Mouse (Mus musculus) regulatory T cell (primary cell): Measurements from ENCODE around the gene Clec12a.

Source experiments
- in situ Hi-C: fragments of 300-600 bp; cut with MboI, MseI; formaldehyde crosslinking; loops from one replicate; pipeline ENCODE4 v1.15.1; 2025; ENCODE audit warnings: high pct_unique_total_duplicates

Clec12a gene

GRCm38 (mm10) chr6:129369374-129370132 is 27.1 kb downstream of the Clec12a start:
- in situ Hi-C loops: loop anchor here (10.0 to 25.0 kb wide), 2 partner anchors 282 to 515 kb away; no protein-coding TSS in a partner anchor

GRCm38 (mm10) chr6:129374937-129375471 is 32.5 kb downstream of the Clec12a start:
- in situ Hi-C loops: loop anchor here (25.0 kb wide), 1 partner anchor 288 kb away; no protein-coding TSS in a partner anchor

GRCm38 (mm10) chr6:129380454-129380853 is 38.0 kb downstream of the Clec12a start:
- in situ Hi-C loops: no loop called here

DNA sequence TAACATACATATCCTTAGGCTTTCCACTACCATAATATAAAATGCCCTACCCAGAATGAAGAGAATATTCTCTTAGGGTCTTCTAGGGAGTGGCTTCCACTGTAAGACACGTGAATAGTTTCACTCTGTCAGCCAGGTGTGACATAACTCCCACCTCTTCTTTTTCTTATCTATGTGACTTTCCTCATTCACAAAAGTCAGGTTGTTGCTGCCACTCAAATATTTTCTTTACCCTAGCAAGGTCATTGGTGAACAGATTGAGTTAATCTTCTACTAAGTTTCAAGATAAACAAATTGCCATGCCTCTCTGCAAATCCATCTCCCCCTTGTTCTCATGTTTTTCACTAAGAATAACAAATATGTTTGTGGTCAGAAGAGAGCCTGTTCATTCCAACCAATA is 39.2 kb downstream of the Clec12a start:
- in situ Hi-C loops: no loop called here

DNA sequence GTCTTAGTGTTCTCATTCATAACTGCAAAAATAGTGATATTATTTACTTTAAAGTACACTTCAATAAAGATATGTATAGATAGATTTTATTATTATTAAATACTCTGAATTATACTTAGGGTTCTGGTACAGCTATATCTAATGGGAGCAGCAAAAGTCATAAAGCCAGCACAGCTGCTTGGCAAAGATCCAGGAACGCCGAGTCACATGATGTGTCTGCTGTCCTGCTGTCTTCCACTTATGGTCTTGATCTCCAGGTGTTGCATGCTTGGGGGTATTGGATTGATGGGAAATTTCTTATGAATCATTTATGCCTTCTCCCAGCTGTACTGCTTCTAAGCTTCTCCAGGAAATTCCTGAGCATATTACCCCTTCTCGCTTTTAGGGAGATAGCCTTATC is 41.0 kb downstream of the Clec12a start:
- in situ Hi-C loops: no loop called here

DNA sequence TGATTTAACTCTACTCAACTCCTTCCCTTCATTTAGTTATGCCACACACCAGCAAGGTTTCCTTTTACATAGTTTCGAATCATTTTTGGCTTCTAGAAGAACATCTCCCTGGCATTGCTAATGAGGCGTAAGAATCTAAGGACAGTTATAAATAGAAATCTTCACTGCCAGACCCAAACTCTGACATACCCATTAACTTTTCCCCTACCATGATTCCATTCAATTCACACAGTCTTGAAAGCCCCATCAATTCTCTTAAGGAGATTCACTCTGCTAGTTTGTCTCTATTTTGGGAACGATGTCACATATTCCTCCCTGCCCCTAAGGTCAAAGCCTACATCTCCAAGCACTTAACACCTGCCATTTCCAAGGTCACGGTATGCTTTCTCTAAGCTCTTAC is 42.5 kb downstream of the Clec12a start:
- in situ Hi-C loops: loop anchor here (5.0 kb wide), 1 partner anchor 172 kb away; no protein-coding TSS in a partner anchor

DNA sequence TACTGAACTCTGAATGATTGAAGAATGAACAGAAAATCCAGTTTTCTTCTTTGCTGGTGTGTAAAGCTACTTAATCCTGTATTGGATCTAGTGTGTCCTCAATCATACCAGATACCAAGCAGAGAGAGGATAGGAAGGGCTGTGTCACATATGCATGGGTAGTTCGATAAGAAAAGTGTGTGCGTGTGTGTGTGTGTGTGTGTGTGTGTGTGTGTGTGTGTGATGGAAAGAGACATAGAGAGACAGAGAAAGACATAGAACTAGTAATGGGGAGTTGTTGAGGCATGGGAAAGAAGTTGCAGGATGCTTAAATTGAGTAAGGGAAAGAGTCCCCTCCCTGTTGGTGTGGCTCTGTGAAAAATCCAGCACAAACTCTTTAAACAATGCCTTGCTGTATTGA is 43.3 kb downstream of the Clec12a start, which contains the start of gene Clec12b:
Clec12b (minus strand) TSS at position 101 of the 400 bp plus-strand sequence.
- in situ Hi-C loops: loop anchor here (5.0 kb wide), 1 partner anchor 172 kb away; no protein-coding TSS in a partner anchor

GRCm38 (mm10) chr6:129393087-129393720 is 50.7 kb downstream of the Clec12a start:
- in situ Hi-C loops: loop anchor here (10.0 kb wide), 1 partner anchor 132 kb away; no protein-coding TSS in a partner anchor

- in situ Hi-C loops: loop anchor here (10.0 kb wide), 1 partner anchor 131 kb away; no protein-coding TSS in a partner anchor
Measured at GRCm38 (mm10) chr6:129393732-129394131, 51.2 kb downstream of the Clec12a start.

GRCm38 (mm10) chr6:129396997-129397396 is 54.5 kb downstream of the Clec12a start, which contains the start of gene Clec1b:
Gene Clec1b (plus strand): TSS chr6:129397297.
- in situ Hi-C loops: loop anchor here (10.0 kb wide), 1 partner anchor 128 kb away; no protein-coding TSS in a partner anchor

GRCm38 (mm10) chr6:129399945-129400344 is 57.5 kb downstream of the Clec12a start:
- in situ Hi-C loops: loop anchor here (5.0 to 10.0 kb wide), 2 partner anchors 42 to 125 kb away; no protein-coding TSS in a partner anchor

DNA sequence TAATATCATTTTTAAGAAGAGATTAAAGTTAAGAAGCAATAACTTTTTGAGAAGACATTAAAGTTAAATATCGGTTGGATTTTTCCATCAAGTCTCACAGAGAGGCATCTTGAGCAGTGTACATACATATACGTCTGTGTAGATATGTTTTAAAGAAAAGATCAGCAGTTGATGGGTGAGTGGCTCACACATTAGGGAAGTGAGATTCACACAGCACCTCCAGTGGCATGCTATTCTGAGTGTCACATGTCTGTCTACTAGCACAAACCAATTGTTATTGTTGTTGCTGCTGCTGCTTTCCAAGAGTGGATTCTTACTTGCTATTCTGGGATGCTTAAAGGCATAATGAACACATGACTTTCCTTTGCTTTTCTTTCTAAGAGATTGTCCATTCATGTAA is 59.9 kb downstream of the Clec12a start:
- in situ Hi-C loops: loop anchor here (5.0 kb wide), 1 partner anchor 40 kb away; no protein-coding TSS in a partner anchor

- in situ Hi-C loops: loop anchor here (5.0 kb wide), 1 partner anchor 39 kb away; no protein-coding TSS in a partner anchor
Measured at GRCm38 (mm10) chr6:129403391-129403790, 60.9 kb downstream of the Clec12a start.

DNA sequence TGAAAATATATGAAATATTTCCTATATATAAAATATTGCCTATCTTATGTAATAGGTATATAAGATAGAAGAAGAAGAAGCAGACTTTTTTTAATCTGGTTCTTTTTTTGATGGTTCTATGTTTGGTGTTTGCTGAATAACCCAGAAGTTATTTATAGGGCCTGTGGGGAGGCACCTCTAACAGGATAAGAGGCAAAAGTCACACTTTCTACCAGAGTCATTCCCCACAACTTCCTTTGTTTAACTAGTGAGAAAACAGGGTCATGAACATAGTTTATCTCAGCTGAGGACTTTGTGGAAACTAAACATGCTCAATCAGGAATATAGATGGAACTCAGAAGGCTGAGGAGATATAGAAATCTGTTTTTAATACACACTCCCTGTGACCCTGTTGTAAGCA is 63.5 kb downstream of the Clec12a start:
- in situ Hi-C loops: no loop called here

- in situ Hi-C loops: no loop called here
Measured at GRCm38 (mm10) chr6:129407324-129407723, 64.8 kb downstream of the Clec12a start.

DNA sequence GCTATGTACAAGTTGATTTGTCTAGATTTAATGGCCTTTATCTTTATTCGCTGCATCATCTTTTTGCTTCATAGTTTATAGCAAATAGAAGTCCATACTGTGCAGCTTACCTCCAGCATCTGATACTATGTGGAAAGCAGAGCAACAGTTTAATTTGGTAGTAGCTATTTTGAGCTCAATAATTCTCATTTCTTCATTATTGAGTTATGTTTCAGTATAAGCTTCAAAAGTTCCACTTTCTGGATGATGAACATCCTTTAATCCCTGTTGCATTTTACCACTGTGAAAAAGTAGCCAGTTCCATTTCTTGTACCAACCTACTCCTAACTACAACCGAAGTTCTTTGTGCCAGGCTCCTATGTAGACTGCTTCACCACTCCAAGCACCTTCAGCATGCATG is 66.1 kb downstream of the Clec12a start, which contains the start of gene Clec9a:
Clec9a (plus strand) TSS at position 301 of the 400 bp plus-strand sequence.
- in situ Hi-C loops: no loop called here

DNA sequence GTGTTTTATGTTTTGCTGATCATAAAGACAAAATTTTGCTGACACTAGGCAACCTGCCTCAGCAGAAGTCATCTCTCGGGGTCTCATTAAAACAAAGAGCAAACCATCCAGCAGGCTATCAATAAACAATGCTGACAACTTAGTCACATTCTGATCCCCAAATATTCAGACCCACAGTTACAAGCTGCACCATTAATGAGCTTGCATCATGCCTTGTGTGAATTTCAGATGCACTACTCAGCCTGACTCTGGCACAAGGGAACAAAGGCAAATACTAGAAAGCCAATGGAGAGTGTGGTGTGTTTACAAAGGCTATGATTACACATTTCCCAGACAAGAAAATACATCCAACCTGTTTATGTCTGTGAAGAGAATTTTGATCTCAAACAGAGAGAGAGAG is 71.7 kb downstream of the Clec12a start:
- in situ Hi-C loops: no loop called here
